Mouse (Mus musculus) forebrain, embryonic 16.5 days (tissue): Measurements from ENCODE around the gene Gpx4. TPM values are rescaled to one million over a fixed set of nuclear protein-coding genes. Genes with fewer than 3 reads are reported as not detected.

Experiments used
- ATAC-seq: fragments of 200-750 bp; cut with Nextera tagmentation; 2 replicates; pipeline ENCODE4 v1.8.0; 2017; ENCODE audit warnings: mild to moderate bottlenecking, moderate library complexity
- H3K27ac ChIP-seq: fragments of 300-500 bp; sonication (generic); 2 replicates; pipeline ENCODE4 v1.5.1; 2014; ENCODE audit warnings: low read length, control low read depth
- H3K27me3 ChIP-seq: fragments of 300-500 bp; sonication (generic); replicated peaks from 2 replicates; pipeline ENCODE4 v1.6.1; 2014; ENCODE audit warnings: low read length; ENCODE audit not compliant: control insufficient read depth, insufficient read depth
- H3K36me3 ChIP-seq: fragments of 300-500 bp; sonication (generic); 2 replicates; pipeline ENCODE4 v1.6.1; 2014; ENCODE audit not compliant: control insufficient read depth, insufficient read depth
- H3K4me1 ChIP-seq: fragments of 300-500 bp; sonication (generic); replicated peaks from 2 replicates; pipeline ENCODE4 v1.6.1; 2014; ENCODE audit warnings: low read length; ENCODE audit not compliant: control insufficient read depth, insufficient read depth
- H3K4me2 ChIP-seq: fragments of 300-500 bp; sonication (generic); 2 replicates; pipeline ENCODE4 v1.6.1; 2014; ENCODE audit warnings: mild to moderate bottlenecking, low read length, control low read depth
- H3K4me3 ChIP-seq: fragments of 300-500 bp; sonication (generic); replicated peaks from 2 replicates; pipeline ENCODE4 v1.5.1; 2014; ENCODE audit warnings: mild to moderate bottlenecking, low read length, control low read depth
- H3K9ac ChIP-seq: fragments of 300-500 bp; sonication (generic); replicated peaks from 2 replicates; pipeline ENCODE4 v1.6.1; 2014; ENCODE audit warnings: low read depth, low read length, control low read depth
- H3K9me3 ChIP-seq: fragments of 300-500 bp; sonication (generic); 2 replicates; pipeline ENCODE4 v1.6.1; 2016; ENCODE audit warnings: low read length; ENCODE audit not compliant: control insufficient read depth
- whole genome bisulfite sequencing: fragments of 180-500 bp; shearing (Covaris S2); extraction: QIAGEN DNeasy Blood & Tissue Kit; methylation state at CpG from one replicate; pipeline ENCODE4 v1.1.7; 2014; 5-methylcytosine and 5-hydroxymethylcytosine counted together
- polyA plus RNA-seq: library from polyadenylated mRNA; unstranded; fragments of >200 nt; fragmentation: Nextera tagmentation; extraction: Ambion mirVana; gene quantifications from 2 replicates; pipeline ENCODE4 v1.2.1, GENCODE M21; 2015

Gene Gpx4
- polyA plus RNA-seq, 1 experiment from 2014 or later: 475 TPM

- H3K27me3 ChIP-seq: no peaks in the 10 kb centered on the region
- H3K27ac ChIP-seq: no peak overlapping the region
- peaks cover 14% of the 10 kb centered on the region for H3K36me3 ChIP-seq
- H3K4me3 ChIP-seq: no peak overlapping the region
- H3K4me2 ChIP-seq: no peak overlapping the region
- H3K9me3 ChIP-seq: no peaks in the 10 kb centered on the region
- WGBS: 75% methylated on average over 30 of the region's 30 CpGs
- H3K9ac ChIP-seq: no peak overlapping the region
- H3K4me1 ChIP-seq: peaks cover 18% of the 10 kb centered on the region
- ATAC-seq: no peak
Measured at GRCm38 (mm10) chr10:80057683-80058326, 10.8 kb downstream of the Gpx4 start.

DNA sequence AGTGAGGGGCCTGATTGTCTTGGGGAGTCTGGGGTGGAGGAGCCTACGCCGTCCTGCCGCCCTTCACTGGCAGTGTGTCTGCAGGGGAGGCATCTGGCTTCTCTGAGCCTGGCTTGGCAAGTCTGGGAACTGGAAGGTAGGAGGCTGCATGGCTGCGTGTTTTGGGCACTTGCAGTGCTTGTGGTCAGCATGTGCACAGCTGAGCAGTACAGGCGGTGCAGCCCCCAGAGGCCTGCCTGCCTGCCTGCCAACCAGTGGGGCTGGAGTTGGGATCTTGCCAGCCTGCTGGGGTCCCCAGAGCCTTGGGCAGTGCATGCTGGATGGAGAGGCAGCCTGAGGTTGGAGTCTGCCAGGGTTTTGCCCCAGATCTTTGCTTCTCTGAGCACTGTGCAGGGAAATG lies 16.1 kb downstream of the Gpx4 start:
- no peak; the same call in 1 of the 2 replicates for ATAC-seq
- Histone ChIP-seq H3K4me3 (no peak overlapping the region), H3K9ac (no peak overlapping the region), H3K27ac (no peak overlapping the region), H3K36me3 (peaks cover 12% of the 10 kb centered on the region; the same call in 1 of the 2 replicates), H3K4me2 (no peak overlapping the region), H3K4me1 (no peaks in the 10 kb centered on the region), H3K27me3 (no peaks in the 10 kb centered on the region), H3K9me3 (no peaks in the 10 kb centered on the region)
- WGBS: 92% methylated on average over 5 of the region's 5 CpGs

GRCm38 (mm10) chr10:80063877-80064650 lies 17.1 kb downstream of the Gpx4 start:
- H3K36me3 ChIP-seq: peaks cover 12% of the 10 kb centered on the region; the same call in 1 of the 2 replicates
- ATAC-seq: no peak
- 77% methylated on average over 23 of the region's 23 CpGs for WGBS

DNA sequence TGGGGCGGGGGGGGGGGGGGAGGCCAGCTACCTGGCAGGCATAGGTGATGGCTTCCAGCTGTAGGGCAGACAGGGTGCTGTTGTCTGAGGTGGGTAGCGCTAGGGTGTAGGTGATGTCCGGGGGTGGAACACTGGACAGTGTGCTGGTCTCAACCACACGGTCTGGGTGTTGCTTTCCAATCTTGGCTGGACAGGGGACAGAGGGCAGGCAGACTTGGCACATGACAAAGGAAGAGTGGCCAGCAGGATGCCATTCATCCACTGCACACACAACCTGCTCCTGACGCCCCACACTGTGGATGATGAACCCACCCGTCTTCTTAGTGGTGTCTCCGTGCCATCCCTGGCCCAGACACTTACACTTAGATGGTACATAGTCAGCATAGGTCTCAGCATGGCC lies 22.3 kb downstream of the Gpx4 start:
- ATAC-seq: no peak
- H3K27ac ChIP-seq: no peak overlapping the region
- WGBS: 91% methylated on average over 6 of the region's 7 CpGs
- no peak overlapping the region for H3K9ac ChIP-seq
- H3K4me1 ChIP-seq: no peaks in the 10 kb centered on the region
- no peaks in the 10 kb centered on the region for H3K36me3 ChIP-seq
- no peaks in the 10 kb centered on the region for H3K9me3 ChIP-seq
- no peaks in the 10 kb centered on the region for H3K27me3 ChIP-seq
- H3K4me3 ChIP-seq: no peak overlapping the region
- no peak overlapping the region for H3K4me2 ChIP-seq

More at GRCm38 (mm10) chr10:80063877-80064650, 17.1 kb downstream of the Gpx4 start:
- H3K4me1 ChIP-seq: no peaks in the 10 kb centered on the region
- no peak overlapping the region for H3K27ac ChIP-seq
- H3K4me3 ChIP-seq: no peak overlapping the region
- H3K9me3 ChIP-seq: no peaks in the 10 kb centered on the region
- H3K27me3 ChIP-seq: no peaks in the 10 kb centered on the region
- H3K4me2 ChIP-seq: no peak overlapping the region
- H3K9ac ChIP-seq: no peak overlapping the region

DNA sequence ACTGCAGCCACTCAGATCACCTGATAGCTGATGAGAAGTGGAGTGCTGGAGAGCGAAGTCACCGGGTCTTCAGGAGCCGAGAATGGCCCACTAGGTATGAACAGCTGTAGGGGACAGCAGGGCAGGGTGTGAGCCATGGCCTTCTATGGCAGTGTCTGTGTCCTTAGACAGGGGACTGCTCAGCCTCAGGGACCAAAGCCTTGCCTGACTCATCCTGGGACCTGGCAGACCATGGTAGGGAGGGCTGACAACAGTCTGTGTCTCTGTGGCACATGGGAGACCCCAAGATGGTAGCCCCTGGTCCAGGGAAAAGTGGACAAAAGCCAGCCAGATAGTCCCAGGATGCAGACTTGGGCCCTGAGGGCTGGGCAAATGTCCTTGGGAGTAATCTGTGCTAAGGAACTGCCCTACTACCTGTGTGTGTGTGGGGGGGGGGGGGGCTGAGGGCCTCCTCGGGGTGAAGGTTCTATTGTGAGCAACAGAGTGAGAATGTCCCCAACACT lies 23.0 kb downstream of the Gpx4 start:
- H3K27ac ChIP-seq: no peak overlapping the region
- no peaks in the 10 kb centered on the region for H3K36me3 ChIP-seq
- 85% methylated on average over 4 of the region's 4 CpGs for WGBS
- no peak overlapping the region for H3K4me3 ChIP-seq
- no peaks in the 10 kb centered on the region for H3K4me1 ChIP-seq
- H3K4me2 ChIP-seq: no peak overlapping the region
- no peaks in the 10 kb centered on the region for H3K9me3 ChIP-seq
- H3K9ac ChIP-seq: no peak overlapping the region
- no peak for ATAC-seq
- H3K27me3 ChIP-seq: no peaks in the 10 kb centered on the region

DNA sequence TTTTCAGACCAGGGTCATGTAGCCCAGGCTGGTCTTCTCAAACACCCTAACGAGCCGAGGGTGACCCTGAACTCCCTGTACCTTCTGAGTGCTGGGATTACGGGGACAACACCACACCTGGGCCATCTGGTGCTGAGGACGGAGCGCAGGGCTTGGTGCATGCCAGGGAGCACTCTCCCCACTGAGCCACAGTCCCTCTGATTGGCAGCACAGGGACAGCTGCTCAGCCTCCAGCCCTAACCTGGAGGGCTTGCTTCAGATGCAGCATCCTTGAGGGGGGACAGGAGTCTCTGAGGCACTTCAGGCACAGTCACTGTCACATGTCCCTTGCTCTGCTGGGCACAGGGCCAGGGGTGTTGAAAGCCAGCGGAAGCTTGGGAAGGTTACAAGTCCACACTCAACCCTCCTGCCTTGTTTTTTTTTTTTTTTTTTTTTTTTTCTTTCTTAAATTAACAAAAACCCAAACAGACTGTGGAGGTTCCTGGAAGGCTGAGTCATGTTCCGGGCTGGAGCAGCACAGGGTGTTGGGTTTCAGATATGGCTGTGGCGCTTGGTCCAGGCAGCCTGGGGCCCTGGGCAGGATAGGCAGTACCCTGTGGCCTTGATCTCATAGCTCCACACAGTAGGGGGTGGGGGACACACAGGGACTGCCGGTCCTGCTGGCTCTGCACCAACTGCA lies 24.0 kb downstream of the Gpx4 start:
- H3K27ac ChIP-seq: no peak overlapping the region
- no peaks in the 10 kb centered on the region for H3K27me3 ChIP-seq
- ATAC-seq: no peak
- H3K36me3 ChIP-seq: no peaks in the 10 kb centered on the region
- WGBS: 54% methylated on average over 9 of the region's 9 CpGs
- no peak overlapping the region for H3K9ac ChIP-seq
- H3K4me2 ChIP-seq: no peak overlapping the region
- H3K4me1 ChIP-seq: no peaks in the 10 kb centered on the region
- H3K4me3 ChIP-seq: no peak overlapping the region
- H3K9me3 ChIP-seq: no peaks in the 10 kb centered on the region

GRCm38 (mm10) chr10:80071516-80071900 lies 24.5 kb downstream of the Gpx4 start:
- Histone ChIP-seq H3K4me2 (no peak overlapping the region), H3K9ac (no peak overlapping the region), H3K27ac (no peak overlapping the region), H3K4me3 (no peak overlapping the region), H3K9me3 (no peaks in the 10 kb centered on the region), H3K4me1 (no peaks in the 10 kb centered on the region), H3K27me3 (no peaks in the 10 kb centered on the region), H3K36me3 (no peaks in the 10 kb centered on the region)
- ATAC-seq: no peak
- 84% methylated on average over 3 of the region's 3 CpGs for WGBS

- H3K27me3 ChIP-seq: no peaks in the 10 kb centered on the region
- no peak overlapping the region for H3K4me3 ChIP-seq
- H3K27ac ChIP-seq: no peak overlapping the region
- H3K9me3 ChIP-seq: no peaks in the 10 kb centered on the region
- H3K36me3 ChIP-seq: no peaks in the 10 kb centered on the region
- H3K9ac ChIP-seq: no peak overlapping the region
- no peak for ATAC-seq
- H3K4me1 ChIP-seq: no peaks in the 10 kb centered on the region
- WGBS: 85% methylated on average over 20 of the region's 20 CpGs
- H3K4me2 ChIP-seq: no peak overlapping the region
Measured at GRCm38 (mm10) chr10:80072623-80073489, 25.9 kb downstream of the Gpx4 start.
